Mouse (Mus musculus) olfactory bulb, adult 2 months (tissue): ENCODE measurements around the gene Olfr1423.

Experiments
- CTCF ChIP-seq: fragments of 200-500 bp; IDR thresholded peaks from 2 replicates; pipeline ENCODE4 v1.5.1; 2012; ENCODE audit warnings: low read depth, mild to moderate bottlenecking, low read length, moderate library complexity; ENCODE audit not compliant: insufficient read depth
- POLR2A ChIP-seq: fragments of 200-500 bp; IDR thresholded peaks from 2 replicates; pipeline ENCODE4 v1.6.1; 2012; ENCODE audit warnings: mild to moderate bottlenecking, low read depth, low read length, moderate library complexity; ENCODE audit not compliant: insufficient read depth

DNA sequence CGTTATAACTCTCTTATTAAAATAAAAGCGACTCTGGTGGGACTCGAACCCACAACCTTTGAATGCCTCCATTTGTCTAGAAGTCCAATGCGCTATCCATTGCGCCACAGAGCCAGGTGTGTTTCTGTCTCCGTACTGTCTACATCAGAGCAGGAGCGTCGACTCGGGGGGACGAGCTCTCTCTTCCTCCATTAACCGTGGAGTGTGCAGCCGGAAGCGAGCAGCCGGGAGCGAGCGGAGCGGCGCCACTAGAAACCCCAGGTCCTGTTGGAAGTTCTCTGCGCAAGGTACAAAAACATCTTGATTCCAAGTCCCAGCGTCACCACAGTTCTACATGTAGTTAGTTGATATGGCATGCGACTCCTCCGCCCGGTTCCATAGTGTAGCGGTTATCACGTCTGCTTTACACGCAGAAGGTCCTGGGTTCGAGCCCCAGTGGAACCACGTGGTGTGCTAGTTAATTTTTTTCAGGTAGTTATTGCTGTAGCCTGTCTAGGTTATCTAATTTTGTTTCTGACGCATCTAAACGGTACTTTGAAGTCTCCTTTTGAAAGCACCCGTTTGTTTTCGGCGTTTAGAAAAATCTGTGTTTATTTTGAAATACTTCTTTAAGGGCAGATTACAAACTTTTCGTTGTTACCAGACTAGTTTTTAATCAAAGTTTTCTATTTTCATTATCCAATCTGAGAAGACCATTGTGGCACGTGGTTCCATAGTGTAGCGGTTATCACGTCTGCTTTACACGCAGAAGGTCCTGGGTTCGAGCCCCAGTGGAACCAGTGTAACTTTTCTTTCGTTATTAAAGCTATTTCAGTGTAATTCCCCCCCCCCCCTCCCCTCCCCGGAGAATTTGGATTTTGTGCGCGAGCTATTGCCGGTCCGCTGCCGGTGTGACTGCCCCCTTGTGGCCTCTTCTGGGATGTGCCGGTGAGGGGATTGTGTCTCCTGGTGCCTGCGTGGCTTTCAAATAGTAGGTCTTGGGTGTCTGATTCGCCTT lies 29.3 kb downstream of the Olfr1423 start:
- TF ChIP-seq POLR2A (no peak), CTCF (peak; percentile 84)
